Mouse (Mus musculus): ENCODE data around the gene Iqsec1. TPM values are rescaled to one million over a fixed set of nuclear protein-coding genes. Genes with fewer than 3 reads are reported as not detected.

The Iqsec1 gene
- polyA plus RNA-seq, 1 experiment, result 80.9 TPM

GRCm38 (mm10) chr6:90780532-90780931 lies 208.0 kb downstream of the Iqsec1 start:
- no peak overlapping the region for H3K4me3 ChIP-seq (ENCODE audit: insufficient read depth, low read depth, low read length)
- H3K4me1 ChIP-seq (ENCODE audit: control insufficient read depth, insufficient read depth, insufficient read length, low read length), result peaks cover 3% of the 10 kb centered on the region; the same call in 1 of the 2 replicates
- H3K27ac ChIP-seq (replicated peaks; ENCODE audit: low read depth, low read length), result no peak overlapping the region

- no peak overlapping the region for H3K4me3 ChIP-seq (ENCODE audit: insufficient read depth, low read depth, low read length)
- no peak overlapping the region for H3K27ac ChIP-seq (replicated peaks; ENCODE audit: low read depth, low read length)
- peaks cover 2% of the 10 kb centered on the region; the same call in 1 of the 2 replicates for H3K4me1 ChIP-seq (ENCODE audit: control insufficient read depth, insufficient read depth, insufficient read length, low read length)
These were observed 209.6 kb downstream of the Iqsec1 start for GRCm38 (mm10) chr6:90778841-90779240.

GRCm38 (mm10) chr6:90777302-90777701 lies 211.2 kb downstream of the Iqsec1 start:
- Histone ChIP-seq H3K4me1 (ENCODE audit: control insufficient read depth, insufficient read depth, insufficient read length, low read length) (no peaks in the 10 kb centered on the region; the same call in 1 of the 2 replicates), H3K4me3 (ENCODE audit: insufficient read depth, low read depth, low read length) (no peak overlapping the region), H3K27ac (replicated peaks; ENCODE audit: low read depth, low read length) (no peak overlapping the region)

- Histone ChIP-seq H3K27ac (replicated peaks; ENCODE audit: low read depth, low read length) (no peak overlapping the region), H3K4me3 (ENCODE audit: insufficient read depth, low read depth, low read length) (no peak overlapping the region), H3K4me1 (ENCODE audit: control insufficient read depth, insufficient read depth, insufficient read length, low read length) (no peaks in the 10 kb centered on the region; the same call in 1 of the 2 replicates)
These were observed 212.9 kb downstream of the Iqsec1 start for GRCm38 (mm10) chr6:90775606-90776005.

- Histone ChIP-seq H3K4me1 (ENCODE audit: control insufficient read depth, insufficient read depth, insufficient read length, low read length) (peaks cover 5% of the 10 kb centered on the region), H3K4me3 (ENCODE audit: insufficient read depth, low read depth, low read length) (no peak overlapping the region), H3K27ac (replicated peaks; ENCODE audit: low read depth, low read length) (no peak overlapping the region)
These were observed 214.7 kb downstream of the Iqsec1 start for GRCm38 (mm10) chr6:90773811-90774233.

- Histone ChIP-seq H3K27ac (replicated peaks; ENCODE audit: low read depth, low read length) (no peak overlapping the region), H3K4me1 (ENCODE audit: control insufficient read depth, insufficient read depth, insufficient read length, low read length) (peaks cover 16% of the 10 kb centered on the region), H3K4me3 (ENCODE audit: insufficient read depth, low read depth, low read length) (no peak overlapping the region)
These were observed 216.4 kb downstream of the Iqsec1 start for GRCm38 (mm10) chr6:90772120-90772519.

- Histone ChIP-seq H3K27ac (replicated peaks; ENCODE audit: low read depth, low read length) (0 out of 2 replicates have a peak overlapping the region, but pooled peaks have one; percentile 20), H3K4me3 (ENCODE audit: insufficient read depth, low read depth, low read length) (no peak overlapping the region), H3K4me1 (ENCODE audit: control insufficient read depth, insufficient read depth, insufficient read length, low read length) (peaks cover 24% of the 10 kb centered on the region)
These were observed 220.0 kb downstream of the Iqsec1 start for GRCm38 (mm10) chr6:90768526-90768925.

GRCm38 (mm10) chr6:90767874-90768273 lies 220.6 kb downstream of the Iqsec1 start:
- Histone ChIP-seq H3K27ac (replicated peaks; ENCODE audit: low read depth, low read length) (no peak overlapping the region), H3K4me1 (ENCODE audit: control insufficient read depth, insufficient read depth, insufficient read length, low read length) (peaks cover 25% of the 10 kb centered on the region), H3K4me3 (ENCODE audit: insufficient read depth, low read depth, low read length) (no peak overlapping the region)

GRCm38 (mm10) chr6:90764753-90765152 lies 223.7 kb downstream of the Iqsec1 start:
- Histone ChIP-seq H3K27ac (replicated peaks; ENCODE audit: low read depth, low read length) (peak overlapping the region; percentile 88), H3K4me1 (ENCODE audit: control insufficient read depth, insufficient read depth, insufficient read length, low read length) (peaks cover 39% of the 10 kb centered on the region), H3K4me3 (ENCODE audit: insufficient read depth, low read depth, low read length) (peak overlapping the region; percentile 62; the same call in 1 of the 2 replicates)

- Histone ChIP-seq H3K4me3 (ENCODE audit: insufficient read depth, low read depth, low read length) (peak overlapping the region; percentile 62), H3K4me1 (ENCODE audit: control insufficient read depth, insufficient read depth, insufficient read length, low read length) (peaks cover 37% of the 10 kb centered on the region), H3K27ac (replicated peaks; ENCODE audit: low read depth, low read length) (peak overlapping the region; percentile 88)
These were observed 224.4 kb downstream of the Iqsec1 start for GRCm38 (mm10) chr6:90763959-90764591.

GRCm38 (mm10) chr6:90763295-90763694 lies 225.2 kb downstream of the Iqsec1 start:
- H3K27ac ChIP-seq (replicated peaks; ENCODE audit: low read depth, low read length), result peak overlapping the region; percentile 88
- peaks cover 32% of the 10 kb centered on the region for H3K4me1 ChIP-seq (ENCODE audit: control insufficient read depth, insufficient read depth, insufficient read length, low read length)
- peak overlapping the region; percentile 62 for H3K4me3 ChIP-seq (ENCODE audit: insufficient read depth, low read depth, low read length)

- no peak overlapping the region for H3K4me3 ChIP-seq (ENCODE audit: insufficient read depth, low read depth, low read length)
- peaks cover 26% of the 10 kb centered on the region for H3K4me1 ChIP-seq (ENCODE audit: control insufficient read depth, insufficient read depth, insufficient read length, low read length)
- H3K27ac ChIP-seq (replicated peaks; ENCODE audit: low read depth, low read length), result no peak overlapping the region
These were observed 226.3 kb downstream of the Iqsec1 start for GRCm38 (mm10) chr6:90762120-90762736.

- peaks cover 30% of the 10 kb centered on the region for H3K4me1 ChIP-seq (ENCODE audit: control insufficient read depth, insufficient read depth, insufficient read length, low read length)
- no peak overlapping the region for H3K4me3 ChIP-seq (ENCODE audit: insufficient read depth, low read depth, low read length)
- no peak overlapping the region for H3K27ac ChIP-seq (replicated peaks; ENCODE audit: low read depth, low read length)
These were observed 227.0 kb downstream of the Iqsec1 start for GRCm38 (mm10) chr6:90761301-90762056.

- H3K4me1 ChIP-seq (ENCODE audit: control insufficient read depth, insufficient read depth, insufficient read length, low read length), result peaks cover 30% of the 10 kb centered on the region
- no peak overlapping the region for H3K27ac ChIP-seq (replicated peaks; ENCODE audit: low read depth, low read length)
- no peak overlapping the region for H3K4me3 ChIP-seq (ENCODE audit: insufficient read depth, low read depth, low read length)
These were observed 227.6 kb downstream of the Iqsec1 start for GRCm38 (mm10) chr6:90760886-90761285.

GRCm38 (mm10) chr6:90759754-90760153 lies 228.7 kb downstream of the Iqsec1 start:
- Histone ChIP-seq H3K4me1 (ENCODE audit: control insufficient read depth, insufficient read depth, insufficient read length, low read length) (peaks cover 30% of the 10 kb centered on the region), H3K4me3 (ENCODE audit: insufficient read depth, low read depth, low read length) (no peak overlapping the region), H3K27ac (replicated peaks; ENCODE audit: low read depth, low read length) (no peak overlapping the region)

Measured in brown adipose tissue, adult 24 weeks (tissue).